12 mouse cellular contexts compared by ENCODE assay signal in the genomic region with DNA sequence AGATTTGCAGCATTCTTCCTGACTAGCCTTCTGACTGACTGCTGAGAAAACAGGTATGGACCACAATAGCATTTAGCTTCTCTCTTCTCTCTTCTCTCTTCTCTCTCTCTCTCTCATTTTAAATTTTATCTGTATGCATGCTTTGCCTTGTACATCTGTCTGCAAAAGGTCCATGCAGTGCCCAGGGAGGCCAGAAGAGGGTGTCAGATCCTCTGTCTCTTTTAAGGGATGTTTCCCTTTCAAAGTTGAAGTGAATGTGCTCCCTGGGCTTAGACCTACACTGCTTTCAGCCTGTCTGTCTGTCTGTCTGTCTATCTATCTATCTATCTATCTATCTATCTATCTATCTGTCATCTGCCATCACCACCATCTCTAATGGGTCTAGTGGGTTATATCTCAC. TPM values are rescaled to one million over a fixed set of nuclear protein-coding genes. Genes with fewer than 3 reads are reported as not detected.
DNase-seq lines count a peak whose midpoint lies in the region; ATAC-seq and TF ChIP-seq lines count a peak whose summit lies in the region.
"Had no signal": no experiment of that assay in that cellular context is flagged by ENCODE, and none has a peak within 500 bp of the region (broad histone marks: within the 10 kb centered on the region; RNA-seq: fewer than 3 reads in every experiment).

No protein-coding gene starts in this region.

- TF ChIP-seq POLR2A in thymus, adult 2 months (IDR thresholded peaks at IDR 0.05; ENCODE audit: control insufficient read depth, extremely low read depth, insufficient read depth, low read length, poor library complexity), result no peak

- H3K27ac ChIP-seq in kidney, embryonic 14.5 days (ENCODE audit: low read depth, low read length), result no peak overlapping the region
- H3K27ac ChIP-seq in thymus, adult 2 months (ENCODE audit: control insufficient read depth, insufficient read depth, low read length), result no peak overlapping the region
- H3K27ac ChIP-seq: forebrain, embryonic 15.5 days; macrophage; neural tube, embryonic 13.5 days had no signal

- no peak for ATAC-seq in kidney, embryonic 14.5 days (ENCODE audit: low FRiP score, low TSS enrichment)
- ATAC-seq: forebrain, embryonic 15.5 days had no signal

- no peak overlapping the region for H3K4me3 ChIP-seq in kidney, embryonic 14.5 days (ENCODE audit: low read length)
- no peak overlapping the region for H3K4me3 ChIP-seq in thymus, adult 2 months (ENCODE audit: control insufficient read depth, insufficient read depth, low read length)
- H3K4me3 ChIP-seq: forebrain, embryonic 15.5 days; neural tube, embryonic 13.5 days had no signal

- H3K4me1 ChIP-seq in kidney, embryonic 14.5 days (ENCODE audit: control insufficient read depth, insufficient read depth, low read length), result peaks cover 9% of the 10 kb centered on the region
- H3K4me1 ChIP-seq in thymus, adult 2 months (replicated peaks; ENCODE audit: control insufficient read depth, insufficient read depth, low read length), result no peaks in the 10 kb centered on the region
- H3K4me1 ChIP-seq: forebrain, embryonic 15.5 days; neural tube, embryonic 13.5 days had no signal

- peak; percentile 20 to 75 for DNase-seq in adrenal gland, adult (ENCODE audit: inconsistent age in 2 of 2, low spot score in 1 of 2)
- DNase-seq in adrenal gland, postnatal 4 days (ENCODE audit: low spot score in 2 of 2), result no peak
- peak; percentile 65 for DNase-seq in kidney, adult 18-20 months
- peak; percentile 5 for DNase-seq in thymus, adult 2 months
- no peak for DNase-seq in thymus, postnatal 0 days (ENCODE audit: low spot score)
- no peak for DNase-seq in MN1 (ENCODE audit: low spot score)
- no peak for DNase-seq in cerebellum, adult 11-12 months
- DNase-seq: cerebellum, adult 9-10 months had no signal

- H3K9ac ChIP-seq in kidney, embryonic 14.5 days (ENCODE audit: low read depth, low read length), result no peak overlapping the region
- H3K9ac ChIP-seq: forebrain, embryonic 15.5 days; neural tube, embryonic 13.5 days had no signal

- no peaks in the 10 kb centered on the region for H3K9me3 ChIP-seq in kidney, embryonic 14.5 days (ENCODE audit: control insufficient read depth, low read length)
- H3K9me3 ChIP-seq: forebrain, embryonic 15.5 days; neural tube, embryonic 13.5 days had no signal

- no peaks in the 10 kb centered on the region for H3K36me3 ChIP-seq in kidney, embryonic 14.5 days (ENCODE audit: control insufficient read depth, insufficient read depth, low read length)
- H3K36me3 ChIP-seq in thymus, adult 2 months (ENCODE audit: control insufficient read depth, insufficient read depth, low read length), result no peaks in the 10 kb centered on the region
- H3K36me3 ChIP-seq: forebrain, embryonic 15.5 days; neural tube, embryonic 13.5 days had no signal

- H3K4me2 ChIP-seq in kidney, embryonic 14.5 days (replicated peaks; ENCODE audit: low read depth, low read length), result no peak overlapping the region
- H3K4me2 ChIP-seq: forebrain, embryonic 15.5 days; neural tube, embryonic 13.5 days had no signal

- no peak for TF ChIP-seq CTCF in thymus, adult 2 months (IDR thresholded peaks at IDR 0.05; ENCODE audit: borderline replicate concordance, control insufficient read depth, extremely low read depth, insufficient read depth, low read length, poor library complexity)

- no peaks in the 10 kb centered on the region; the same call in 1 of the 2 replicates for H3K27me3 ChIP-seq in kidney, embryonic 14.5 days (ENCODE audit: control insufficient read depth, insufficient read depth, low read length)
- H3K27me3 ChIP-seq in thymus, adult 2 months (ENCODE audit: control insufficient read depth, insufficient read depth, low read length), result no peaks in the 10 kb centered on the region
- H3K27me3 ChIP-seq: forebrain, embryonic 15.5 days; neural tube, embryonic 13.5 days had no signal

RNA-seq across cellular contexts. Expression of a gene that starts 8.9 kb away (rescaled TPM):
- total RNA-seq in adrenal gland, postnatal 4 days (2021), result 1 to 10 TPM; 1.9 to 7.2 TPM
- 4.1 and 5.0 TPM in 2 replicates for polyA plus RNA-seq in kidney, embryonic 14.5 days (2014; fragmentation: Nextera tagmentation; extraction: Ambion mirVana)
- 0.88 and 1.5 TPM in 2 replicates for polyA plus RNA-seq in thymus, adult 2 months (2012; rRNA removed)
- 0.12 and 0.17 TPM in 2 replicates for polyA plus RNA-seq in thymus, postnatal 0 days (2015; fragmentation: Nextera tagmentation; extraction: Ambion mirVana)
- polyA plus RNA-seq: macrophage had no signal

Comparison
In these comparisons a context has a peak if more than half of its experiments do, and no peak if none do; other contexts are left out.
1. DNase-seq: peak in adrenal gland, adult (2 of 2), kidney, adult 18-20 months (single experiment) and thymus, adult 2 months (single experiment); none in adrenal gland, postnatal 4 days (0 of 2), thymus, postnatal 0 days (single experiment), MN1 (single experiment) and cerebellum, adult 11-12 months (single experiment).